Mouse (Mus musculus): ENCODE measurements around the gene Angel2. TPM values are rescaled to one million over a fixed set of nuclear protein-coding genes. Genes with fewer than 3 reads are reported as not detected.

Angel2 gene
- total and polyA plus RNA-seq, 3 experiments, result 25.1 to 33.7 TPM; not detected in 1

GRCm38 (mm10) chr1:190974191-190974590 lies 49.3 kb downstream of the Angel2 start:
- Histone ChIP-seq H3K9me3 (replicated peaks; ENCODE audit: insufficient read depth, low read length) (no peaks in the 10 kb centered on the region), H3K36me3 (ENCODE audit: control insufficient read depth in 1 of 2, insufficient read depth in 2 of 2, low read length in 2 of 2) (peaks cover 0 to 6% of the 10 kb centered on the region in 2 experiments; a peak in 2 of 4 replicates), H3K79me2 (ENCODE audit: control insufficient read depth, insufficient read depth, low read length, poor library complexity) (peaks cover 2% of the 10 kb centered on the region; the same call in 1 of the 2 replicates), H3K4me1 (ENCODE audit: control insufficient read depth in 1 of 2, insufficient read depth in 2 of 2, low read length in 2 of 2) (peaks cover 3 to 18% of the 10 kb centered on the region in 2 experiments; a peak in 3 of 4 replicates), H3K9ac (ENCODE audit: control insufficient read depth, low read depth, low read length, poor library complexity, severe bottlenecking) (no peak overlapping the region), H3K4me3 (ENCODE audit: control insufficient read depth in 1 of 2, insufficient read depth in 1 of 2, low read depth in 2 of 2, low read length in 2 of 2) (no peak overlapping the region), H3K27ac (ENCODE audit: control insufficient read depth, low read depth, low read length) (no peak overlapping the region), H3K27me3 (ENCODE audit: control insufficient read depth in 1 of 2, insufficient read depth in 2 of 2, low read length in 2 of 2) (no peaks in the 10 kb centered on the region)
- DNase-seq (ENCODE audit: low read depth, low spot score), result no peak
- TF ChIP-seq NRF1 (IDR thresholded peaks at IDR 0.05; ENCODE audit: insufficient read depth, low read depth, low read length, poor library complexity, severe bottlenecking) (no peak), TBP (IDR thresholded peaks at IDR 0.05; ENCODE audit: low read depth, low read length) (no peak), POLR2AphosphoS2 (IDR thresholded peaks at IDR 0.05; ENCODE audit: low read length) (no peak)

- Histone ChIP-seq H3K9me3 (replicated peaks; ENCODE audit: insufficient read depth, low read length) (no peaks in the 10 kb centered on the region), H3K27me3 (ENCODE audit: control insufficient read depth in 1 of 2, insufficient read depth in 2 of 2, low read length in 2 of 2) (no peaks in the 10 kb centered on the region), H3K36me3 (ENCODE audit: control insufficient read depth in 1 of 2, insufficient read depth in 2 of 2, low read length in 2 of 2) (peaks cover 0 to 6% of the 10 kb centered on the region in 2 experiments; a peak in 2 of 4 replicates), H3K27ac (ENCODE audit: control insufficient read depth, low read depth, low read length) (no peak overlapping the region), H3K9ac (ENCODE audit: control insufficient read depth, low read depth, low read length, poor library complexity, severe bottlenecking) (no peak overlapping the region), H3K4me1 (ENCODE audit: control insufficient read depth in 1 of 2, insufficient read depth in 2 of 2, low read length in 2 of 2) (peaks cover 3 to 18% of the 10 kb centered on the region in 2 experiments; a peak in 3 of 4 replicates), H3K79me2 (ENCODE audit: control insufficient read depth, insufficient read depth, low read length, poor library complexity) (peaks cover 2% of the 10 kb centered on the region; the same call in 1 of the 2 replicates), H3K4me3 (ENCODE audit: control insufficient read depth in 1 of 2, insufficient read depth in 1 of 2, low read depth in 2 of 2, low read length in 2 of 2) (no peak overlapping the region)
- DNase-seq (ENCODE audit: low read depth, low spot score), result no peak
- TF ChIP-seq ELF1 (IDR thresholded peaks at IDR 0.05; ENCODE audit: low read depth, low read length) (no peak), POLR2A (IDR thresholded peaks at IDR 0.05; ENCODE audit: control insufficient read depth in 1 of 2, insufficient read depth in 1 of 2, low read depth in 1 of 2, low read length in 2 of 2, poor library complexity in 1 of 2) (no peak), CHD1 (IDR thresholded peaks at IDR 0.05; ENCODE audit: low read depth, low read length) (no peak), MYB (IDR thresholded peaks at IDR 0.05; ENCODE audit: low read depth, low read length) (no peak), HCFC1 (IDR thresholded peaks at IDR 0.05; ENCODE audit: low read depth, low read length) (no peak), MAFK (IDR thresholded peaks at IDR 0.05; ENCODE audit: borderline replicate concordance, low read depth, low read length) (no peak), GATA1 (IDR thresholded peaks at IDR 0.05; ENCODE audit: low read depth, low read length) (no peak), TBP (IDR thresholded peaks at IDR 0.05; ENCODE audit: low read depth, low read length) (no peak), USF2 (IDR thresholded peaks at IDR 0.05; ENCODE audit: borderline replicate concordance in 1 of 2, insufficient read depth in 1 of 2, low read depth in 1 of 2, low read length in 2 of 2) (no peak), JUND (IDR thresholded peaks at IDR 0.05; ENCODE audit: low read depth, low read length) (no peak), ETS1 (IDR thresholded peaks at IDR 0.05; ENCODE audit: low read depth, low read length) (no peak), BHLHE40 (IDR thresholded peaks at IDR 0.05; ENCODE audit: borderline replicate concordance, low read depth, low read length) (no peak), TCF12 (IDR thresholded peaks at IDR 0.05; ENCODE audit: low read depth, low read length) (no peak), USF1 (IDR thresholded peaks at IDR 0.05; ENCODE audit: low read depth, low read length) (no peak), MAZ (IDR thresholded peaks at IDR 0.05; ENCODE audit: low read depth, low read length) (no peak), SMC3 (IDR thresholded peaks at IDR 0.05; ENCODE audit: low read depth, low read length) (no peak), GABPA (IDR thresholded peaks at IDR 0.05; ENCODE audit: low read depth, low read length) (no peak), MAX (IDR thresholded peaks at IDR 0.05; ENCODE audit: low read length) (no peak), UBTF (IDR thresholded peaks at IDR 0.05; ENCODE audit: borderline replicate concordance, insufficient read depth, low read depth, low read length) (no peak), ZMIZ1 (IDR thresholded peaks at IDR 0.05; ENCODE audit: low read depth, low read length) (no peak)
Measured at GRCm38 (mm10) chr1:190974833-190975232, 49.9 kb downstream of the Angel2 start.

Data from MEL (cell line).